Mouse (Mus musculus) midbrain, embryonic 14.5 days (tissue): ENCODE measurements around the gene Acvr2a. TPM values are rescaled to one million over a fixed set of nuclear protein-coding genes. Genes with fewer than 3 reads are reported as not detected.
A peak's percentile ranks its signal among the peaks of the same experiment; 100 is the strongest.

Experiments used
- ATAC-seq: fragments of 200-750 bp; cut with Nextera tagmentation; 2 replicates; pipeline ENCODE4 v1.8.0; 2017; ENCODE audit warnings: moderate number of reproducible peaks, moderate library complexity; ENCODE audit not compliant: low FRiP score, low TSS enrichment
- DNase-seq: peaks from one replicate; pipeline ENCODE4 v3.0.0-alpha.2; 2015
- H3K27ac ChIP-seq: fragments of 300-500 bp; sonication (generic); replicated peaks from 2 replicates; pipeline ENCODE4 v1.5.1; 2014; ENCODE audit warnings: mild to moderate bottlenecking, low read depth, low read length, moderate library complexity
- H3K27me3 ChIP-seq: fragments of 300-500 bp; sonication (generic); 2 replicates; pipeline ENCODE4 v1.6.1; 2014; ENCODE audit warnings: low read length, control low read depth, mixed read lengths; ENCODE audit not compliant: control insufficient read depth, insufficient read depth
- H3K36me3 ChIP-seq: fragments of 300-500 bp; sonication (generic); 2 replicates; pipeline ENCODE4 v1.6.1; 2014; ENCODE audit warnings: low read length, control low read depth; ENCODE audit not compliant: control insufficient read depth, insufficient read depth
- H3K4me1 ChIP-seq: fragments of 300-500 bp; sonication (generic); 2 replicates; pipeline ENCODE4 v1.6.1; 2014; ENCODE audit warnings: mild to moderate bottlenecking, antibody characterized with exemption, low read length, control low read depth; ENCODE audit not compliant: control insufficient read depth, insufficient read depth
- H3K4me2 ChIP-seq: fragments of 300-500 bp; sonication (generic); 2 replicates; pipeline ENCODE4 v1.6.1; 2014; ENCODE audit warnings: mild to moderate bottlenecking, low read length, moderate library complexity
- H3K4me3 ChIP-seq: fragments of 300-500 bp; sonication (generic); replicated peaks from 2 replicates; pipeline ENCODE4 v1.5.1; 2014; ENCODE audit warnings: low read depth, low read length
- H3K9ac ChIP-seq: fragments of 300-500 bp; sonication (generic); replicated peaks from 2 replicates; pipeline ENCODE4 v1.6.1; 2014; ENCODE audit warnings: mild to moderate bottlenecking, low read length, moderate library complexity
- H3K9me3 ChIP-seq: fragments of 300-500 bp; sonication (generic); 2 replicates; pipeline ENCODE4 v1.6.1; 2016; ENCODE audit warnings: low read length, control low read depth, mixed read lengths; ENCODE audit not compliant: control insufficient read depth
- WGBS: fragments of 180-500 bp; shearing (Covaris S2); extraction: QIAGEN DNeasy Blood & Tissue Kit; methylation state at CpG from one replicate; pipeline ENCODE4 v1.1.7; 2014; 5-methylcytosine and 5-hydroxymethylcytosine counted together
- polyA plus RNA-seq: library from polyadenylated mRNA; unstranded; fragments of >200 nt; fragmentation: Nextera tagmentation; extraction: Ambion mirVana; gene quantifications from 2 replicates; pipeline ENCODE4 v1.2.1, GENCODE M21; 2014

Gene Acvr2a
- polyA plus RNA-seq, 1 experiment from 2014 or later = 69.7 TPM

GRCm38 (mm10) chr2:48814223-48815038 is 522 bp downstream of the Acvr2a start:
- Histone ChIP-seq H3K4me2 (peak overlapping the region; percentile 72), H3K4me3 (peak overlapping the region; percentile 86), H3K9ac (peak overlapping the region; percentile 87), H3K36me3 (no peaks in the 10 kb centered on the region), H3K4me1 (peaks cover 25% of the 10 kb centered on the region), H3K27me3 (no peaks in the 10 kb centered on the region), H3K9me3 (no peaks in the 10 kb centered on the region), H3K27ac (peak overlapping the region; percentile 98)
- ATAC-seq (no peak), DNase-seq (peak; percentile 73)
- WGBS = 0% methylated on average over 76 of the region's 76 CpGs

- no peaks in the 10 kb centered on the region for H3K27me3 ChIP-seq
- H3K4me2 ChIP-seq = peak overlapping the region; percentile 72
- DNase-seq (peak; percentile 54), ATAC-seq (no peak)
- no peaks in the 10 kb centered on the region for H3K9me3 ChIP-seq
- WGBS = 3% methylated on average over 15 of the region's 15 CpGs
- no peaks in the 10 kb centered on the region for H3K36me3 ChIP-seq
- H3K27ac ChIP-seq = peak overlapping the region; percentile 98
- peaks cover 25% of the 10 kb centered on the region for H3K4me1 ChIP-seq
- peak overlapping the region; percentile 87 for H3K9ac ChIP-seq
- peak overlapping the region; percentile 86 for H3K4me3 ChIP-seq
Observed at GRCm38 (mm10) chr2:48815039-48815590, 1.2 kb downstream of the Acvr2a start.

GRCm38 (mm10) chr2:48816141-48817028 is 2.5 kb downstream of the Acvr2a start:
- Histone ChIP-seq H3K9me3 (no peaks in the 10 kb centered on the region), H3K9ac (peak overlapping the region; percentile 87), H3K4me1 (peaks cover 25% of the 10 kb centered on the region), H3K27me3 (no peaks in the 10 kb centered on the region), H3K4me2 (peak overlapping the region; percentile 72), H3K36me3 (no peaks in the 10 kb centered on the region), H3K27ac (peak overlapping the region; percentile 60), H3K4me3 (peak overlapping the region; percentile 86)
- no peak for ATAC-seq
- DNase-seq = peak; percentile 50
- WGBS = 17% methylated on average over 9 of the region's 9 CpGs

- H3K4me2 ChIP-seq = no peak overlapping the region
- H3K27ac ChIP-seq = no peak overlapping the region
- ATAC-seq (no peak), DNase-seq (no peak)
- H3K9me3 ChIP-seq = no peaks in the 10 kb centered on the region
- H3K4me1 ChIP-seq = no peaks in the 10 kb centered on the region
- no peak overlapping the region for H3K4me3 ChIP-seq
- no peaks in the 10 kb centered on the region for H3K27me3 ChIP-seq
- WGBS = 93% methylated on average over 2 of the region's 2 CpGs
- no peak overlapping the region for H3K9ac ChIP-seq
- H3K36me3 ChIP-seq = no peaks in the 10 kb centered on the region
Observed at GRCm38 (mm10) chr2:48825878-48826277, 12.0 kb downstream of the Acvr2a start.

GRCm38 (mm10) chr2:48826380-48826779 is 12.5 kb downstream of the Acvr2a start:
- no peaks in the 10 kb centered on the region for H3K36me3 ChIP-seq
- H3K9ac ChIP-seq = no peak overlapping the region
- no peaks in the 10 kb centered on the region for H3K9me3 ChIP-seq
- no peaks in the 10 kb centered on the region for H3K4me1 ChIP-seq
- no peak for ATAC-seq
- no peak overlapping the region for H3K4me3 ChIP-seq
- no peaks in the 10 kb centered on the region for H3K27me3 ChIP-seq
- H3K27ac ChIP-seq = no peak overlapping the region
- DNase-seq = no peak
- H3K4me2 ChIP-seq = no peak overlapping the region

- DNase-seq (no peak), ATAC-seq (no peak)
- no peaks in the 10 kb centered on the region for H3K27me3 ChIP-seq
- no peaks in the 10 kb centered on the region for H3K4me1 ChIP-seq
- H3K4me2 ChIP-seq = no peak overlapping the region
- 91% methylated on average over 2 of the region's 2 CpGs for WGBS
- no peak overlapping the region for H3K9ac ChIP-seq
- H3K9me3 ChIP-seq = no peaks in the 10 kb centered on the region
- H3K36me3 ChIP-seq = no peaks in the 10 kb centered on the region
- H3K4me3 ChIP-seq = no peak overlapping the region
- H3K27ac ChIP-seq = no peak overlapping the region
Observed at GRCm38 (mm10) chr2:48830492-48830891, 16.6 kb downstream of the Acvr2a start.

GRCm38 (mm10) chr2:48832305-48832704 is 18.4 kb downstream of the Acvr2a start:
- Histone ChIP-seq H3K9me3 (no peaks in the 10 kb centered on the region), H3K4me3 (no peak overlapping the region), H3K27ac (no peak overlapping the region), H3K36me3 (no peaks in the 10 kb centered on the region), H3K27me3 (no peaks in the 10 kb centered on the region), H3K4me2 (no peak overlapping the region), H3K9ac (no peak overlapping the region), H3K4me1 (no peaks in the 10 kb centered on the region)
- WGBS = 94% methylated on average over 5 of the region's 5 CpGs
- no peak for ATAC-seq
- DNase-seq = no peak

GRCm38 (mm10) chr2:48833884-48834450 is 20.1 kb downstream of the Acvr2a start:
- DNase-seq (peak; percentile 8), ATAC-seq (no peak)
- WGBS = 79% methylated on average over 3 of the region's 3 CpGs
- no peak overlapping the region for H3K4me3 ChIP-seq
- no peaks in the 10 kb centered on the region for H3K27me3 ChIP-seq
- H3K27ac ChIP-seq = no peak overlapping the region
- no peaks in the 10 kb centered on the region for H3K9me3 ChIP-seq
- no peak overlapping the region for H3K4me2 ChIP-seq
- H3K4me1 ChIP-seq = no peaks in the 10 kb centered on the region
- H3K9ac ChIP-seq = no peak overlapping the region
- no peaks in the 10 kb centered on the region for H3K36me3 ChIP-seq
